Mouse (Mus musculus): ENCODE data around the gene Lmtk2.

DNA sequence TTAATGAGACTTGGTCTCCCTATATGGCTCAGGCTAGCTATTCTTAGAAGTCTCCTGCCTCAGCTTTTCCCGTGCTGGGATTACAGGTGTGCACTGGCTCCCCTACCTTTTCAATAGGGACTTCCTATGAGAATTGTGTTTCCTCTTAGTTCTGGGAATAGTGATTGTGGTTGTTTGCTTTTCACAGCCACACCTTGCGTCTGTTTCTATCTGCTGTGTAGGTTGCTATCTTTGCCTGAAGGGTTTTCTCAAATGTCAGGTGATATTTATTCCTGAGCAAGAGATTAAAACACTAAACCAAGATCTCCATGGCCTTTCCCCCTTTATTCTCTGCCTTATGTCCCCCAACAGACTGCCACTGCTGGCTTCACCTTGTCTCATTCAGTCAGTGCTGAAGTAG lies 19.1 kb downstream of the Lmtk2 start:
- no peak for TF ChIP-seq CTCF (conservative IDR thresholded peaks at IDR 0.05; ENCODE audit: low read length)
- no peak for TF ChIP-seq POU5F1 (IDR thresholded peaks at IDR 0.05; ENCODE audit: borderline replicate concordance, low read length)
